Mouse (Mus musculus): ENCODE data around the gene Fgf4.

GRCm38 (mm10) chr7:144811521-144811920 is 35.6 kb upstream of the Fgf4 start:
- TF ChIP-seq CTCF (IDR thresholded peaks at IDR 0.05; ENCODE audit: low read depth, low read length) (no peak), EP300 (IDR thresholded peaks at IDR 0.05; ENCODE audit: insufficient read depth, low read depth, low read length) (no peak)

Data from ES-Bruce4 (cell line).